Mouse (Mus musculus) erythroblast, embryonic 14.5 days (primary cell): ENCODE data around the gene Add3.

Experiments
- GATA1 ChIP-seq: IDR thresholded peaks from 2 replicates; pipeline ENCODE4 v1.6.1; 2012; ENCODE audit warnings: low read length, inconsistent platforms, mixed read lengths
- TAL1 ChIP-seq: IDR thresholded peaks from 3 replicates; pipeline ENCODE4 v1.6.1; 2012; ENCODE audit warnings: low read length, inconsistent platforms, mixed read lengths

DNA sequence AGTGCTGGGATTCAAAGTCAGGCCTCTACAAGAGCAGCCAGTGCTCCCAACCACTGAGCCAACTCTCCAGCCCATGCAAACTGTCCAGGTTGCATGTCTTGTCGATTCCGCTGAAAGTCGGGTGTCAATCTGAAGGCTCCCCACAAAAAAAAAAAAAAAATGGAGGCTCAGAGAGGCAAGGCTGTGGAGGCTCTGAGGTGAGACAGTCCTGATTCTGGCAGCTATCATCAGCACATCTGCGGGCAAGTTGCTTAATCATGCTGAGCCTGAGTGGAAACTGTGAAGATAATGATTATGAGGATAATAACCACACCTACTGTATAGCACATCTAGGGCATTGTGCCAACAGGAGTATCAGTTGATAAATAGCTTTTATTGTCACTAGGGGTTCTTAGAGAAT lies 45.6 kb upstream of the Add3 start:
- no peak for TF ChIP-seq TAL1
- TF ChIP-seq GATA1, result no peak
